Mouse (Mus musculus): ENCODE results near the gene Syne3. TPM values are rescaled to one million over a fixed set of nuclear protein-coding genes. Genes with fewer than 3 reads are reported as not detected.

Gene Syne3
- total and polyA plus RNA-seq, 2 experiments from 2014 or later, result 1.8 to 5.0 TPM

- peaks cover 23% of the 10 kb centered on the region; the same call in 1 of the 2 replicates for H3K4me1 ChIP-seq (ENCODE audit: control insufficient read depth, insufficient read depth)
- H3K4me2 ChIP-seq (ENCODE audit: low read depth, low read length), result no peak overlapping the region
- no peak overlapping the region for H3K9ac ChIP-seq (replicated peaks; ENCODE audit: low read depth, low read length)
- no peaks in the 10 kb centered on the region for H3K27me3 ChIP-seq (ENCODE audit: control insufficient read depth, insufficient read depth, low read length)
- no peak overlapping the region for H3K4me3 ChIP-seq (ENCODE audit: low read depth, low read length)
- no peaks in the 10 kb centered on the region for H3K9me3 ChIP-seq (replicated peaks; ENCODE audit: control insufficient read depth, low read length)
- H3K36me3 ChIP-seq (replicated peaks; ENCODE audit: control insufficient read depth, insufficient read depth, low read length), result no peaks in the 10 kb centered on the region
- DNase-seq (ENCODE audit: low spot score), result no peak
- 80% methylated on average over 10 of the region's 10 CpGs for WGBS
- TF ChIP-seq CTCF (IDR thresholded peaks at IDR 0.05; ENCODE audit: low read depth), result no peak
- H3K27ac ChIP-seq (ENCODE audit: low read depth), result no peak overlapping the region
- 0 out of 2 replicates have a peak, but pooled peaks have one; percentile 16 for ATAC-seq (ENCODE audit: insufficient read depth, low read depth)
Observed at GRCm38 (mm10) chr12:105002340-105003132, 7.1 kb downstream of the Syne3 start.

- H3K27me3 ChIP-seq (ENCODE audit: control insufficient read depth, insufficient read depth, low read length), result no peaks in the 10 kb centered on the region
- H3K27ac ChIP-seq (ENCODE audit: low read depth), result 0 out of 2 replicates have a peak overlapping the region, but pooled peaks have one; percentile 9
- no peak overlapping the region for H3K4me2 ChIP-seq (ENCODE audit: low read depth, low read length)
- DNase-seq (ENCODE audit: low spot score) (no peak), ATAC-seq (ENCODE audit: insufficient read depth, low read depth) (no peak)
- WGBS, result 76% methylated on average over 9 of the region's 9 CpGs
- no peaks in the 10 kb centered on the region for H3K9me3 ChIP-seq (replicated peaks; ENCODE audit: control insufficient read depth, low read length)
- H3K4me1 ChIP-seq (ENCODE audit: control insufficient read depth, insufficient read depth), result peaks cover 23% of the 10 kb centered on the region; the same call in 1 of the 2 replicates
- H3K36me3 ChIP-seq (replicated peaks; ENCODE audit: control insufficient read depth, insufficient read depth, low read length), result no peaks in the 10 kb centered on the region
- H3K9ac ChIP-seq (replicated peaks; ENCODE audit: low read depth, low read length), result no peak overlapping the region
- no peak overlapping the region for H3K4me3 ChIP-seq (ENCODE audit: low read depth, low read length)
- TF ChIP-seq EP300 (IDR thresholded peaks at IDR 0.05; ENCODE audit: low read depth), result no peak
- TF ChIP-seq CTCF (IDR thresholded peaks at IDR 0.05; ENCODE audit: low read depth), result no peak
Observed at GRCm38 (mm10) chr12:105001317-105001716, 8.3 kb downstream of the Syne3 start.

- no peak for TF ChIP-seq CTCF (IDR thresholded peaks at IDR 0.05; ENCODE audit: low read depth)
- no peak for TF ChIP-seq EP300 (IDR thresholded peaks at IDR 0.05; ENCODE audit: low read depth)
- Histone ChIP-seq H3K27ac (ENCODE audit: low read depth) (0 out of 2 replicates have a peak overlapping the region, but pooled peaks have one; percentile 9), H3K36me3 (replicated peaks; ENCODE audit: control insufficient read depth, insufficient read depth, low read length) (no peaks in the 10 kb centered on the region), H3K9me3 (replicated peaks; ENCODE audit: control insufficient read depth, low read length) (no peaks in the 10 kb centered on the region), H3K27me3 (ENCODE audit: control insufficient read depth, insufficient read depth, low read length) (no peaks in the 10 kb centered on the region), H3K4me2 (ENCODE audit: low read depth, low read length) (no peak overlapping the region), H3K4me3 (ENCODE audit: low read depth, low read length) (no peak overlapping the region), H3K4me1 (ENCODE audit: control insufficient read depth, insufficient read depth) (peaks cover 23% of the 10 kb centered on the region; the same call in 1 of the 2 replicates), H3K9ac (replicated peaks; ENCODE audit: low read depth, low read length) (no peak overlapping the region)
- WGBS, result 57% methylated on average over 9 of the region's 9 CpGs
- ATAC-seq (ENCODE audit: insufficient read depth, low read depth) (peak; percentile 52), DNase-seq (ENCODE audit: low spot score) (peak; percentile 46)
Observed at GRCm38 (mm10) chr12:105000487-105001283, 8.9 kb downstream of the Syne3 start.

GRCm38 (mm10) chr12:104999171-104999570 is 10.4 kb downstream of the Syne3 start:
- Histone ChIP-seq H3K36me3 (replicated peaks; ENCODE audit: control insufficient read depth, insufficient read depth, low read length) (no peaks in the 10 kb centered on the region), H3K27ac (ENCODE audit: low read depth) (no peak overlapping the region), H3K9ac (replicated peaks; ENCODE audit: low read depth, low read length) (no peak overlapping the region), H3K4me1 (ENCODE audit: control insufficient read depth, insufficient read depth) (peaks cover 23% of the 10 kb centered on the region; the same call in 1 of the 2 replicates), H3K27me3 (ENCODE audit: control insufficient read depth, insufficient read depth, low read length) (no peaks in the 10 kb centered on the region), H3K4me2 (ENCODE audit: low read depth, low read length) (no peak overlapping the region), H3K9me3 (replicated peaks; ENCODE audit: control insufficient read depth, low read length) (no peaks in the 10 kb centered on the region), H3K4me3 (ENCODE audit: low read depth, low read length) (no peak overlapping the region)
- WGBS, result 68% methylated on average over 8 of the region's 8 CpGs
- TF ChIP-seq CTCF (IDR thresholded peaks at IDR 0.05; ENCODE audit: low read depth) (no peak), EP300 (IDR thresholded peaks at IDR 0.05; ENCODE audit: low read depth) (no peak)
- DNase-seq (ENCODE audit: low spot score), result no peak
- ATAC-seq (ENCODE audit: insufficient read depth, low read depth), result no peak

GRCm38 (mm10) chr12:104998541-104998940 is 11.1 kb downstream of the Syne3 start:
- Histone ChIP-seq H3K9me3 (replicated peaks; ENCODE audit: control insufficient read depth, low read length) (no peaks in the 10 kb centered on the region), H3K4me3 (ENCODE audit: low read depth, low read length) (no peak overlapping the region), H3K4me1 (ENCODE audit: control insufficient read depth, insufficient read depth) (peaks cover 19% of the 10 kb centered on the region; the same call in 1 of the 2 replicates), H3K27ac (ENCODE audit: low read depth) (no peak overlapping the region), H3K4me2 (ENCODE audit: low read depth, low read length) (no peak overlapping the region), H3K27me3 (ENCODE audit: control insufficient read depth, insufficient read depth, low read length) (no peaks in the 10 kb centered on the region), H3K9ac (replicated peaks; ENCODE audit: low read depth, low read length) (no peak overlapping the region), H3K36me3 (replicated peaks; ENCODE audit: control insufficient read depth, insufficient read depth, low read length) (no peaks in the 10 kb centered on the region)
- 49% methylated on average over 6 of the region's 6 CpGs for WGBS
- no peak for DNase-seq (ENCODE audit: low spot score)
- no peak for ATAC-seq (ENCODE audit: insufficient read depth, low read depth)
- TF ChIP-seq EP300 (IDR thresholded peaks at IDR 0.05; ENCODE audit: low read depth) (no peak), CTCF (IDR thresholded peaks at IDR 0.05; ENCODE audit: low read depth) (no peak)

All from heart, postnatal 0 days (tissue).